Mouse (Mus musculus) R1 (cell line): ENCODE measurements around the gene Rbpj.

Experiments used
- DNase-seq: peaks from one replicate; pipeline ENCODE4 v3.0.0-alpha.2; 2018; ENCODE audit warnings: low read depth, low spot score

Rbpj gene

GRCm38 (mm10) chr5:53511426-53511825 lies 45.5 kb downstream of the Rbpj start:
- DNase-seq: no peak

GRCm38 (mm10) chr5:53514959-53515612 lies 49.1 kb downstream of the Rbpj start:
- no peak for DNase-seq

DNA sequence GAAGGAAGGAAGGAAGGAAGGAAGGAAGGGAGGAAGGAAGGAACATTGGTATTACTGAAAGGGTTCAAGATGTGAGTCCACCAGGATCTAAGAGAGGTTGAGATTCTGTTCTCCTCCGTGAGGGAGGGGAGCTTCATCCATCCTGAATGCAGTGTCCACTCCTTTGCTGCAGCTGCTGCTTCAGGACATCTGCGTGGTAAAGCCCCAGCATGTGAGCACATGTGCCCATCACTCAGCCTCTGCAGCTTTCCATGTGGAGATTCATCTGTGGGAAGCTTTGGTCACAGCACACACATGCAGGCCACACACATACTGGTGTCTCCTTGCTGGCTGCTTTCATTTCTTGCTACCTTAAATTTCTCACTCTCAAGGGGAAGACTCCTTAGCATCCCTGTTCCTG lies 50.5 kb downstream of the Rbpj start:
- DNase-seq: no peak

DNA sequence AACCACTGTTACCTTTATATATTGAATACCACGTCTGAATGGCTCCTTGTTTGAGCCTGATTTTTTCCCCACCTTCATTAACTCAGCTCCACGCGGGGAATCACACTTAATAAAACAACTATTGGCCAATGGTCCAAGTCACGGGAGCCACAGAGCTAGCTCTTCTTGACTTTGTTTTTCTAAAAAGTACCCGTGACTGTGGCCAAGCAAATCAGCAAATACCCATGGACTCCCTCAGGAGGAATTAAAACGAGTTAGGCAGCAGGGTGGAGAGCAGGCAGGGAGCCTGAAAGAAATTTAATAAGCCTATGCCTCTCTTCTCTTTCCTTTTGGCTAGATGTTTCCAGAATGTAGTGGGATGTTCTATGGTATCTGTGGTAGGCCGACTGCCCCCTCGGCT lies 51.9 kb downstream of the Rbpj start:
- DNase-seq: no peak

DNA sequence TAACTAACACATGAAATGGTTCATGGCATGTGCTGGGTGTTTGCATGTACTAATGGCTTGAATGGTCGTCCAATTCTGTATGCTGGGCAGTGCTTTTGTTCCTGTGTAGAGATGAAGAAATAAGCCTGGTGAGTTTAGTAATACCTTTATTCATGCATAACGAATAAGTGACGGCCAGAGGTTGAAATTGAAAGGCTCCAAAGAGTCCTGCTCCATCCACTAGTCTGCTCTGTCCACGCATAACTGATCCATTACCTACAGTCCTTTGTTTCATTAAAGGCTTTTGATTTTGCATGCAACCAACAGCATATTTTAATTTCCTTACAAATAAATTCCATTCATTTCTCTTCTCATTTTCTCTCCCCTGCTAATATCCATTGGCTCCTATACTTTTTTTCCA lies 53.2 kb downstream of the Rbpj start:
- no peak for DNase-seq

- no peak for DNase-seq
Observed at GRCm38 (mm10) chr5:53519998-53520577, 54.1 kb downstream of the Rbpj start.

- no peak for DNase-seq
Observed at GRCm38 (mm10) chr5:53523046-53523445, 57.1 kb downstream of the Rbpj start.

GRCm38 (mm10) chr5:53524162-53524561 lies 58.2 kb downstream of the Rbpj start:
- DNase-seq: no peak

GRCm38 (mm10) chr5:53524831-53525230 lies 58.9 kb downstream of the Rbpj start:
- DNase-seq: peak; percentile 88

GRCm38 (mm10) chr5:53525305-53526069 lies 59.5 kb downstream of the Rbpj start:
- DNase-seq: peak; percentile 62

- DNase-seq: no peak
Observed at GRCm38 (mm10) chr5:53526070-53526430, 60.1 kb downstream of the Rbpj start.

- DNase-seq: no peak
Observed at GRCm38 (mm10) chr5:53529846-53530245, 63.9 kb downstream of the Rbpj start.

DNA sequence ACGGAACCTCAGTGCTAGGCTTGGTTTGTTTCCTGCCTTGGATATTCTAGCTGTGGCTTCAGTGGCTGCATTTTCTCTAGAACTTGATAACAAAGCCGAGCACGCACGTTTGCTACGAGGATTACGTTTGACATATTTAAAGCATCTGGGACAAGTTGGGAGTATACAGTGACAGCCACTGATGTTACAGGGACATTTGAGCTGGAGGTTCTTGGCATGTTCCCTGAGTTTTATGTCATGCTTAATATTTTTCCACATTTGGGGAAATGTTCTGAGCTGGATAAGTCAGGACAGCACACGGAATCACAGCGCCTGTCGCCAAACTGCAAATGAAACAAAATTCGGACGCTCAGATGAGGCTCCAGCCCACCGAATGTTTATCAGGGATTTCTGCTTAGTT lies 69.1 kb downstream of the Rbpj start:
- no peak for DNase-seq

GRCm38 (mm10) chr5:53536635-53537554 lies 70.9 kb downstream of the Rbpj start:
- DNase-seq: no peak

DNA sequence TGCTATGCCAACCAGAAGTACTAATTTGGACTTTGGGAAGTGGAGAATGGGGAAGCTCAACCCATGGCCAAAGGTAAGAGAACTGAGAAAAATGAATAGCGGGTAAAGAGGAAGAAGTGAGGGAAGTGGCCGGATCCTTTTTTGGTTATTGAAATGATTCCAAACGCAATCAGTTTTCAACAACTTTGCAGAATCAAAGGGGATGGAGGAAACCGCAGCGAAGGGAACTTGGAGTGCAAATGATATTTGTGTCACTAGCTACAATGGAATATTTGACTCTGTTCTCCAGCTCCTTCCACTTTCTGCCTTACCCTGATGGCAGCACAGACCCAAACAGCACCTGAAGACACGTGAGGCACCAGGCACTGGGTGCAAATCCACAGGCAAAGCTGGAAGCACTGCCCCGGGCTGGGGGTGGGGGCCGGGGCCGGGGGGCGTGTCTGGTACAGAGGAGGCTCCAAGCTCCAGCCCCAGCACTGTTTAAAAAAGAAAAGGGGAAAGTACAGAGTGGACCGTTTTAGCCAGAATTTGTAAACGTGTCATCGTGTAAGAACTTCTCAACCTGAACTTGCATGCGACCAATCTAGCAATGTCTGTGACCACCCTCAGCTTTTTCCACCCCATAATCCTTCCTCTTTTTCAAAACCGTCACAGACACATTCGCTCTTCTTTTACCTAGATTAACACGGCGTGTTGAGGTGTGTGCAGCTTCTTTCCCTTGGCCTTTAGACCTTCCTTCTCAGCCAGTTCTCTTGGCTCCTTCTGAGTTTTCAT lies 74.1 kb downstream of the Rbpj start:
- DNase-seq: peak; percentile 66

- DNase-seq: peak; percentile 99
Observed at GRCm38 (mm10) chr5:53542073-53542472, 76.1 kb downstream of the Rbpj start.

- DNase-seq: peak; percentile 77
Observed at GRCm38 (mm10) chr5:53543399-53543798, 77.4 kb downstream of the Rbpj start.

GRCm38 (mm10) chr5:53543945-53544344 lies 78.0 kb downstream of the Rbpj start:
- peak; percentile 91 for DNase-seq

GRCm38 (mm10) chr5:53546440-53546839 lies 80.5 kb downstream of the Rbpj start:
- DNase-seq: no peak

DNA sequence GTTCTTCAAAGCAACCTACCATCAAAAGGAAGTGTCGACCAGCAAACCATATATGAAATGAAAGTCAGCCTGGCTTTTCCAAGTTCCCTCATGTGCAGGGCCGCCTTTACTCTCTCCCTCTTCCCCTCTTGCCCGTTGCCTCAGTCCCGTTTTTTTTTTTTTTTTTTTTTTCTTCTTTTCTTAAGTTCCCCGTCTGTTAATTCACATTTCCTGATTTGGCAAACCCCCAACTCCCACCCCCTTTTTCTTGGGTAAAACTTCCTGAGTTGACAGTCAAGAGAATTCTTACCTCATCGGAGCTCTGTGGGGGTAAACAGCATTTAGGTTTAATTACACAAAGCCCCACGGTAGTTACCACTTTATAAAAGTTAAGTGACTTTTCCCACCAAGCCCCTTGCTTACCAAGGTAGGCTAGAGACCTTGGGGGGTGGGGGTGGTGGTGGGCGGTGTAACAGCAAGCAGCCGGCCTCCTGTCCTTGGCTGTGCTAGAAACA lies 81.1 kb downstream of the Rbpj start:
- DNase-seq: peak; percentile 91

- DNase-seq: peak; percentile 75
Observed at GRCm38 (mm10) chr5:53550329-53550728, 84.4 kb downstream of the Rbpj start.
